Mouse (Mus musculus): ENCODE measurements around the gene Zswim4. TPM values are rescaled to one million over a fixed set of nuclear protein-coding genes. Genes with fewer than 3 reads are reported as not detected.

Zswim4 gene
- total RNA-seq, 1 experiment from 2014 or later = 32.3 TPM

DNA sequence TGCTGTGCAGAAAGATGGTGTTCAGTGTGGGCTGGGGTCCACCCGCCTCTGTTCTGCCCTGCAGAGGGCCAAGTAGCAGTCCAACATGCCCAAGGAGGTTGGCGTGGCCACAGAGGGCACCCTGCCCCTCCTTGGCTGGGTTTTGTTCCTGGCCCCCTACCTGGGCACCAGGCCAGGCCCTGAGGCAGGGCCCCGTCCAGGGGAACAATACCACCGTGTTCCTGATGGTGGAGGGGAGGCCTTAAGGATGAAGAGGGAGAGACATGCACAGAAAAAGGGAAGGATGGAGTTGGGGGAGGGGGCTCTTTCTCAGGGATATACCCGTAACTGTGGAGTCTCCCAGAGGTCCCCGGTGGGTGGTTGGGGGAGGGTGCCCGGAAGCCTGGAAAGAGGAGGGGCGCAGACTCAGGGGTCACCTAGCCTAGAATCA is 36.7 kb downstream of the Zswim4 start:
- no peak for DNase-seq

DNA sequence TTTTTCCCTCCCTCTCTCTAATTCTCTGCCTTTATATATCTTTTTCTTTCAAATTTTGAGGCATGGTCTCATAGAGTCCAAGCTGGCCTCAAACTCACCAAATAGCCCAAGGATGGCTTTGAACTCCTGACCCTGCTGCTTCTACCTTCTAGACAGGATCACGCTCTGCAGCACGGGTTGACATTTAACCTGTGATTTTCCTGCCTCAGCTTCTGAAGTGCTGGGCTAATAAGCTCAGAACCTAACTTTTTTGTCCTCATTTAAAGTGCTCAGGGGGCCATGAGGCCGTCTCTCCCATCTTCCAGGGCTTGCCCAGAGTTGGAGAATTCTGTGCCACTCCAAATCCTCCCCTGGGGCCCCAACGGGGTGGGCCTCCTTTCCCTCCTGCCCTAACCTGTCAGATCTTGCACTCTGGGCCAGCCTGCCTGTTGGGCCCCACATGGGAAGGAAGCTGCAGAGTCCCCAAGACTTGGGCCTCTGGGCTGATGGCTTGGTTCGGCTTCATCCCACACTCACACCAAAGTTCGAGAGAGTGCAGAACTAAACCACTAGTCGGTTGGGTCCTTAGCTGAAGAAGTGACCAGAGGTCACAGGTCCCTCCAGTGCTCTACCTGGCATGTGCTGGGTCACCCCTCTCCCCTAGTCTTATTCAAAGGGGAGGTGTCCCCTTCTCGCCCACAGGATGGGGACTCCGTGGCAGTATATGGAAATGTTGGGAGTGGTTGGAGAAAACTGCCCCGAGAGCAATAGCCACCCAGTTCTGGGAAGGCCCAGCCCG is 37.3 kb downstream of the Zswim4 start:
- no peak for DNase-seq

DNA sequence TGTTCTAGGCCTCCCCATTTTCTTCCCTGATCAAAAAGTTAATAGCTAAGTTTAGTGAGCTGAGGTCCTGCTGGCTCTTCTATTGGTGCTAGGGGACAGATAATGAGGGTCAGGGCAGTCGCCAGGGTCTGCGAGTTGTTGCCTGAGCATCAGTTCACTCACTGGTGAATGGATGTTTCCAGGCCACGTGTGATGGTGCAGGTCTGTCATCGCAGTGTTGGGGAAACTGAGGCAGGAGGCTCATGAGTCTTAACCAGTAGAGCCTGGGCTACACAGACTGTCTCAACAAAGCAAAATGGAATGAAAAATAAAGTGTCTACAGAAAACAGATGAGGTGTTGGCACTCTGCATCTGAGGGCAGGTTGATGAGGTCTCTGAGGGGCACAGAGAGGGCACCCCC is 38.0 kb downstream of the Zswim4 start:
- no peak for DNase-seq

DNA sequence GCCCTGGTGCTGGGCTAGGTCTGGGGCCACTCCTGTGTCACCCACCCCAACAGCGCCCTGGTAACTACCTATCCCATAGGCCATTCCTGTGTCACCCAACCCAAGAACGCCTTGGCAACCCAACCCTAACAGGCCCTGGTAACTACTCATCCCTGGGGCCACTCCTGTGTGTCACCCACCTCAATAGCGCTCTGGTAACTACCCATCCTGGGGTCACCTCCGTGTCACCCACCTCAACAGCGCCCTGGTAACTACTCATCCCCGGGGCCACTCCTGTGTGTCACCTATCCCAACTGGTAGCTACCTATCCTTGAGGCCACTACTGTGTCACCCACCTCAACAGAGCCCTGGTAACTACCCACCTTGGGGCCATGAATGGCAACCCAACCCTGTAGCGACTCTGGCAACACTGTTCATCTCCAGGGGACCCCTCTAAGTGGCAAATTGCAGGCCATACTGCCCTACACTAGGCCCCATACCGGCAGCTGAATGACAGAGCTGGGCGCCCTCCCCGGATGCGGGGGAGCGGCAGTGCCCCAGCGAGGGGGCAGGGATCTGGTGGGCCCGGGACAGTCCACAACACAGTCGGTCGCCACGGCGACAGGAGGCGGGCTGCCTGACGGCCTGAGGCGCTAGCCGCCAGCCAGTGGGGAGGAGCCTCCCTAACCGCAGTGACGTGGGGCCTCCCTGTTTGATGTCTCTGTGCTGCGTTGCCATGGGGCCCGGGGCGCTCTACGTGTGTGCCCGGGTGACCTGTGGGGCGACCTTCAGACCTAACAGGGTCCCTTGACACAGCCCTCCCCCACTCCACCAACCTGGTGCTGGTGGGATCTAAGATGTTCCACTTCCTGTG is 38.7 kb downstream of the Zswim4 start:
- DNase-seq = peak; percentile 97

DNA sequence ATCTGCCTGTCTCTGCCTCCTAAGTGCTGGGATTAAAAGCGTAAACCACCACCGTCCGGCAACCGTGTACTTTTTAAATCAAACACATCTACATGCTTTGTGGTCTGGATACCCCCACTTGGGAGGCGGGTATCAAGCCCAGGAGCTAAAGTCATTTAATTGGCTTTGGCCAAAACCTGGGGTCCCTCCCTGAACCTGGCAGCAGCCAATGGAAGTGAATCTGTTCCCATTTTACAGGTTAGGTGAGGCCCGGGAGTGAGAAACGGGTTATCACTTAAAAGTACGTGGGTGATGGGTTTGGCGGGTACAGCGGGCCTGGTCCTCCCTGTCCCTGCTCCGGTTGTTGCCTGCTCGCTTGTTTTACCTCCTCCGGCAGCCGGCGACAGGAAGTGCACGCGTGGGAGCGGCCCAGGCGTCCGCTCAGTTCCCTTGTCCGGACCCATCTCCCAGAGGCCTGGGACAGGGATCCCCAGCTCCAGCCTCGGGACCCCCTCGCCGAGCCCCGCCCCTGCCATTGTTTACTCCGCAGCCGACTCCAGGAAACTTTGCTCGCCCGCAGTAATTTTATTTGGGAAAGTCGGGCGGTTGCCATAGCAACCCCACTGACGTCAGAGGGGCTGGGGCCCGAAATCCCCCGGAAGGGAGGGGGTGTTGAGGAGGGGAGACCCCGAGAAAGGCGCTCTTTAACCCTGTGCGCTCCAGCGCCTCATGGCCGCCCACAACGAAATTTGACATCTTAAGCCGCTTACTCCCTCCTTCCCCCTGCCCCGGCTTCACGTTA is 39.5 kb downstream of the Zswim4 start:
- DNase-seq = peak; percentile 87

DNA sequence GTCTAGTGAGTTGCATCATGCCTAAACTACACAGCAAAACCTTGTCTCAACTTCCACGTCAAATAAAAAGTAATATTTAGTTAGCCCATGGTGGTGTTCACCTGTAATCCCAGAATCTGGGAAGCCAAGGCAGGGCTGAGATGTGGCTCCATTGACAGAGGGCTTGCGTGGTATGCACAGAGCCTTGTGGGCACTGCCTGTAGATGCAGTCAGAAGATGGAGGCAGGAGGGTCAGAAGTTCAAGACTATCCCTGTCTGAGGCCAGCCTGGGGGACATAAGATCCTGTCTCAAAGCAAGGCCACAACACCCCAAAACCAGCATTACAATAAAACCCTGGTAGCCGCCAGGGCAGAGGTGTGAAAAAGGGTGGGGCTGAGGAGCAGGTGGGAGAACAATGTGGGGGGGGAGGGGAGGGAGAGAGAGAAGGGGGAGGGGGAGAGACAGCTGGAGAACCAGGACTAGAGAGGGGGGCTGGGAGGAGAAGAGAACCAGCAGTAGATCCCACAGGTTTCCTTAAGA is 42.6 kb downstream of the Zswim4 start:
- DNase-seq = no peak

DNA sequence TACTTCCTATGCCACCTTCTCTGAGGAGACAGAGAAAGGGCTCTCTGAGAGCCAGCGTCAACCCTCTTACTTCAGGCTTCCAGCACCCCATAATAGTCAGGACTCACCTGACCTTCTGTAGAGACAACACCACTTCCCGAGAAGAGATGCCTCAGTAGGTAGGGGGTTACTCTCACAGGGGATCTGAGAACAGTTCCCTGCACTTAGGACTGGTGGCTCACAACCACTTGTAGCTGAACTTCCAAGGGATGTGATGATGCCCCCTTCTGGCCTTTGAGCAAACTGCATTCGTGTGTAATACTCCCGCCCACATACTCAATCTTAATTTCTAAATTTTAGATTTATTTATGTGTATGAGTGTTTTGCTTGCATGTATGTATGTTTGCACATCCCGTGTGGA is 43.3 kb downstream of the Zswim4 start:
- DNase-seq = no peak

DNA sequence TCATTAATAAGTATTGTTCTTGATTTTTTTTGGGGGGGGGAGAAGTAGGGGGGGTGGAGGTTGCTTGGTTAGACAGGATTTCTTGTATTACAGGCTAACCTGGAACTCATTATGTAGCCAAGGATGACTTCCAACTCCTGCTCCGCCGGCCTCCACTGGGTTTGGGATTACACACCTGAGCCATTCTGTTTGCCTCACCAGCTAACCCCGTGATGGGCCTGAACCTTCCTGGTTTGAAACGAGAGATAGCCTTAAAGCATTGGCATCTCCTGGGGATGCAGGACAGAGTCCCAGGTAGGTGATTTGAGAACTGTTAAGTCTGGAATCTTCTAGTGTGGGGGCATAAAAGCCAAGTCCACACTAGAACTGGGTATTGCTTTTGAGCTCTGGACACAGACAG is 43.7 kb downstream of the Zswim4 start:
- DNase-seq = no peak

DNA sequence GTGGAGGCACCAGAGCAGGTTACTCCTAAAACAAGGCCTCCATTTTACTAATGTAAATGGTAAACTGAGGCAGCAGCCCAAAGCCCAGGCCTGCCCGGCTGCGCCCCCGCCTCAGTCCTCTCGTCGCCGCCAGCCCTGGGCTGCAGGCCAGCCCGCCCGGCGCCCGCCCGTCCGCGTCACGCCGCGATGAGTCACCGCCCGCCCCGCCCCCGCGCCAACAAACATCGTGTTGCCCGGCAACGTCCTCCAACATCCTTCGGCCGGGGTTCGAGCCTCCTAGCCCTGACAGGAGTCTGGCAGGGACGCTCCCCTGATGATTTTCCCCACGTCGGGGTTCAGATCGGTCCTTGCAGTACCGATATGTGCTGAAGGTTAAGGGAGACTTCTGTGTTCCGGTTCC is 44.3 kb downstream of the Zswim4 start:
- DNase-seq = peak; percentile 93

DNA sequence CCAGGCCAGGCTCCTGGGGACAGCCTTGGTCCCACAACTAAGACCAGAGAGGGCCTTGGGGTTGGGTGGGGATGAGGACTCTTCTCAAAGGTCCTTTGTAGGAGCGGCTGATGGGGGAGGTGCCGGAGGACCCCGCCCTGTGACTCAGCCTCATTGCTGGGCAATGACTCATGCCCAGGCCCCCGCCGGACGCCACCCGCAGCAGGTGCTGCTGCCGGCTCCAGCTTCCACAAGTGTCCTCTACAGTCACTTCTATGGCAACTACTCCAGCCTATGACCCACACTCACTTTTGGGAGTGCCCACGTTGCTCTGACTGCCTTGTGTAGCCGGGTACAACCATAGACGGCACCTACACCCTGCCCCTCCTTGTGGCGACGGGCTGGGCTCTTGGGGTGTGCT is 44.8 kb downstream of the Zswim4 start:
- peak; percentile 85 for DNase-seq

DNA sequence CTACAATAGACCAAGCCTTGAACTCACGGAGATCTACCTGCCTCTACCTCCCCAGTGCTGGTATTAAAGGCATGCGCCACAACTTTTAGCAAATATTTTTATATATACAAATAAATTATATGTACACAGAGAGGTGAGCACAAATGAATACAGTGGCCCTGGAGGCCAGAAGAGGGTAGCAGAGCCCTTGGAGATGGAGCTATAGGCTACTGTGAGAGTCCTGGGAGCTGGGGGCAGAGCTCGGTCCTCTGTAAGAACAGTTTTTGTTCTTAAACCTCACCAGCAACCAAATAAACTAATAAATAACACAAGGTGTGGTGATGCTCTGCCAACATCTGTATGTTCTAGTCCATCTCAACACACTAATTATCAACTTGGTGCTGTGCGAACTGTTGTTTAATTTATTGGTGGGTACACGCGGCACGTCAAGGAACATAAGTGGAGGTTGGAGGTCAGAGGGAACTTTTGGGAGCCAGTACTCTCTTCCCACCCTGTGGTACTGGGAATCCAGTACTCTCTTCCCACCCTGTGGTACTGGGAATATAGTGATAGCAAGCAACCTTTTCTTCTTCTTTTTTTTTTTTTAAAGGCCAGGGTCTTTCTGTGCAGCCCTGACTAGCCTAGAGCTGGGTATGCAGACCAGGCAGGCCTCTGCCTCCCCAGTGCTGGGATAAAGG is 46.5 kb downstream of the Zswim4 start:
- DNase-seq = no peak

DNA sequence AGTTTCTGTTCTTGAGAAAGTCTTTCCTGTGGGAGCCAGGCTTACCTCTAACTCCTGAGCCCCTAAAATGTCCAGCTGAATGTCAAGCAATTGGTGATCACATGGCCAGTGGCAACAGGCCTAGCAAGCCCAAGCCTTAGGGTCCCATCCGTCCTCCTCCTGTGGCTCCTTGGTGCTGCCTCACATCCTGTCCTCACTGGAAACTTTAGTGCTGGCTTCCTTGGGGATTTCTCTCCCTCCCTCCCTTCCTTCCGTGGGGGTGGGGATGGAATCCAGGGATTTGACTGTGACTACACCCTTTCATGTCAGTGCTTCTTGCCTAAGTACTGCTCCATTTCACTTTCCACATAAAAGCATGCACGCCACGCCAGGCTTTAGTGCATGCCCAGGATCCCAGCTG is 47.3 kb downstream of the Zswim4 start:
- DNase-seq = peak; percentile 63

DNA sequence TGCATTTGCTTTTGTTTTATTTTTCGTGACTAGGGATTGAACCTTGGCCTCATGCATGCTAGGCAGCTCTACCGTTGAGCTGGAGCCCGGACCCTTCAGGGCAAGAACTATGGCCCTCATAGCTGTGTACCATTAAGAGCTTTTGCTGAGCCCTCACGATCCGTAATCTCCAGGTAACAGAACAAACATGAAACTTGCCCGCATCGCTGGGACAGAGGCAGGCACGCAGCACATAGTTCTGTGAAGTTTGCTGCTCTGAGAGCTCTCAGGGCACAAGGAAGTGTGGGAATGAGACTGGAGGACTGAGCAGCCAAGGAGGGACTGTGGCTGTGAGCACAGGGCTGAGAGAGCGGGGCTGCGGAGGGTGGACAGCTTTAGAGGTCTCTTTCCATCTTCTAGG is 48.2 kb downstream of the Zswim4 start:
- DNase-seq = no peak

DNA sequence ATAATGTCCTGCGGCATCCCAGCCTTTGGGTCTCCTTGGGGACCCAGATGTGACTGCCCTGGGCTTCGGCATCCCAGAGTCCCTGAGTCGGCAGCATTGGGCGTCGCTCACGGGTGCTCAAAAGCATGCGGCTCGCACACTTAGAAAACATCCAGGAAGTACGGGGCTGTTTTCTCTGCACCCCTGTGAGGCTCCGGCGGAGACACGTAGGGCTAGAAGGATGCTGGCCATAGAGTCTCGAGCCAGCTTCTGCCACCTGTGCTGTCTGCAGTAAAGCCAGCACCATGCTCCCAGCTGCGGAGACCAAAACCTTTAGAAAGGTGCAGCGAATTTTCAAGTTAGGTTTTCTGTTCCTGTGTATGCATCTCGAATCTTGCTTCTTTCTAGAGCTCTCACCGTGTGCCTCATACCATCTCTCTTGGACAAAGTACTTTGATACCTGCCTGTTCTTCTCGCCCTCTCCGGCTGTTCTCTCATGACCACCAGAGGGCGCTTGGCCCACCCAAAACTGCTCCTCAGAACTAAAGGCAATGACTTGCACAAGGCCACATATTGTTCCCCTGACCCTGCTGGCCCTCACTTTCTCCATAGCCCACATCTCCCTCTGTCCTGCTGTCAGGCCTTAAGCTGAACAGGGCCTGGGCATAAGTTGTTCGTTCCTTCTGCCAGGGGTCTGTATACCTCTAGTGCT is 49.6 kb downstream of the Zswim4 start:
- DNase-seq = peak; percentile 68

DNA sequence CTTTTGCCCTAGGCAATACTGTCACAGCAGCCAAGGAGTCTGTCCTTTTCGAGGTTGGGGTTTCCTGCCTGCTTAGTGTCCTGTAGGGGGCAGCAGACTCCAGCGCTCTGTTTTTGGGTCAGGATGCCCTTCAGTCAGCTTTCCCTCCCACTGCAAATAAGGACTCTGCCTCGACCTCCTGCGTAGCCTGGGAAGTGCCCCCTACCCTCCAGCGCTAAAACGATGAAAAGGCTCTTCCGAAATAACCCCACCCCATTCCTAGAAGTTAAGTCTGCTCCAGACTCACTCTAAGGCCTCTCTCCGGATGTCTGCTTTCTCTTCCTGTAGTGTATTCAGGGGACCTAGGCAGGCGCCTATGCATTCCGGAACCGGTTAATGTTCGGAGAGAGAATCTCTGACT is 50.3 kb downstream of the Zswim4 start:
- peak; percentile 86 for DNase-seq

DNA sequence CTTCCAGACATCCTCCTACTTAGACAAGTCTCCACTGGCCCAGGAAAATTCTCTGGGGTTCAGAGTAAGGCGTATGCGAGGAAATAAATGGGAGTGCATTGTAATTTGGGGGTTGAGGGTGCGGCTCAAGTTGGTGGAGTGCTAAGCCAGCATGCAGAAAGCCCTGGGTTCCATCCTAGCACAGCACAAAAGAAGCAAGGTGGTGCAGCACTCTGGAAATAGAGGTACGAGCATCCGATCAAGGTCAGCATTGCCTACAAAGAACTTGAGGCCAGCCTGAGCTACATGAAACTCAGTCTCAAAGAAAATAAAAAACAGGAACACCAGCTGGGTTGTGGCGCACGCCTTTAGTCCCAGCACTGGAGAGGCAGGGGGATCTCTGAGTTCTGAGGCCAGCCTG is 51.7 kb downstream of the Zswim4 start, which contains the start of gene Nanos3:
Gene Nanos3 (minus strand): TSS at position 101 of the 400 bp plus-strand sequence.
- no peak for DNase-seq

DNA sequence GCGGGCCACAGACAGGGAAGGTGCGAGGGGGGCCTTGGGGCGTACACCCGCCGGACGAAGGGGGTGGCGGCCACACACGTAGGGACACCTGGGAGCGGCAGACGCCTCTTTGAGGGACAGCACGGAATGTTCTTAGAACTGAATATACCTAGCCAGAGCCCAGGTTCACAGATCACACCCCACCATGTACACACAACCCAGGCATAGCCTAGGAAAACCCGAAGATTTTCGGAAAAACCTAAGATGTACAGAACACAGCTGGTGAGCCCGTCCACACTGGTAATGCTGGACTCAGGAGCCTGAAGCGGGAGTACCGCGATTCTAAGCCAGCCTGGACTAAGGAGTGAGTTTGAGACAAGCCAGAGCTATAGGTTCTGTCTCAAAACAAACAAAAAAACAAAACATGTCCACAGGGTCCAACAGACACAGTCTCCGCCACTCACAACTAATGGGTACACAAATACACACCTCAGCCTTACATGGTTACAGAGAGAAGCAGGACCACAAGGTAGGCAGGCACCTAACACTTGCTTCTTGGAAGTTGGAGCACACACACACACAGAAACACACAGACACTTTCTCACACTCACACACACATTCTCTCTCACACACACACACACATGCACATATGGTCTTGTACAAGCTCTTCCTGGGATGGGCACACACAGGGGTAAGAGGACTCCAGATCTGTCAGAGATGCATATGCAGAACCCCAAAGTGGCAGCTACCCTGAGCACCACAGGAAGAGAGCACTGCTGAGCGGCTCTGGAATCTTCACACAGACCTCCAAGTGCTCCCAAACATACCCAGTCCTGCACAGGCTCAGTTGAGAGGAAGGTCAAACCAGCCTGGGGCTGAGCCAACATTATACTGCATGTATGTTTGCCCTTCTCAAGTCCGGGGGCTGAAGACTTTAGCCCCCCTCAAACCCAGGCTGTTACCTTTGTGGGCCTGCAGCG is 52.5 kb downstream of the Zswim4 start:
- DNase-seq = no peak

DNA sequence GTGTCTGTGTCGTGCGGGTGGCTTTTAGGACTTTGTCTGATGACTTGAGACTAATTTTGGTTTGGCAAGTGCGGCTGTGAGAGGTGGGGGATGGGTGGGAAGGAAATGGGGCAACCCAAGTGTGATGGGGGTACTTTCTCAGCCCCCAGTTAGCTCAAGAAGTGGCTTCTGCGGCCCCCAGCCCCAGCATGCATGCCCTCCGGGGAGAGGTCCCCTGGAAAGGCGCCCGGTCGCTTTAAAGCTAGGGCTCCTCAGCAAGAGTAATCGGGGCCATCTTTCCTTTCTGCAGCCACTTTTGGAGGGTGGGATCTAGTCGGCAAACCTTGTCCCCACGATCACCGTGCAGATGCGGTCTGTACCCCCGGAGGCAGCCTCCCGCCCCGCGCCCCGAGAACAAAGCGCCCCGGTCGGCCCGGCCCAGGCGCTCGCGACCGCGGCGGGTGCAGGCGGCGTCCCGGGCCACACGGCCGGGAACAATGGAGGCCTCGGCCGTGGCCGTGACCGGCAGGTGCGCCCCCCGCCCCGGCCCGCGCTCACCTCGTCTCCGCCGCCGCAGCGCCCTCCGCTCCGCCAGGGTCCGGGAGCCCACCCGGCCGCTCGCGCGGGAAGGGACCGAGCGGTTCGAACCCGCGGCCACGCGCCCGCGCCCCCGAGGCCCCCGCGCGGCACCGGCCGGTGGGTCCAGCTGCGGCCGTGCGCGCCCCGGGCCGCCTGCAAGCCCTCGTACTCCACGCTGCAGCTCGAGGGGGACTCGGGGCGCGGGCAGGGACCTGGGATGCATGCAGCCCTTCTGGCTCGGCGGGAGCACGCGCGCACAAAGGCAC is 53.4 kb downstream of the Zswim4 start:
- DNase-seq = peak; percentile 63

DNA sequence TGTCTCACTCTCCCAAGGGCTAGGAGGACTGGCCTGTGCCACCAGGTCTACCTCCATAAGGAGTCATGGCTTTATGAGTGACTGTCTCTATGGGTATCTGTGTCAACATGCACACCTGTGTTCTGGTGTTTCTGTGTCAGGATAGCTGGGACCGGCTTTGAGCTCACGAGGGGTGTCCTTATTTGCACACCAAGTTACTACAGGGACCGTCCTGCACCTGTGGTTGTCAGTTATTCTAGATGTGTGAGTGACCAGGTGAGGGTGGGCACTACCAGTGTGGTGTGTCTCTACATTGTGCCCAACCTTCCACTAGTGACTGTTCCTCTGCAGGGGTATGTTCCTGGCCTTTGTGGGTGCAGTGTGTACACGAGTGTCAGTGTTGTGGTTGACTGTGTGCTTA is 54.0 kb downstream of the Zswim4 start:
- DNase-seq = no peak

Data from adrenal gland, postnatal 14 days (tissue).